Mouse (Mus musculus): ENCODE data around the gene Slc43a3.

- no peak for TF ChIP-seq MAX (IDR thresholded peaks at IDR 0.05; ENCODE audit: low read depth)
- TF ChIP-seq POLR2A (IDR thresholded peaks at IDR 0.05; ENCODE audit: insufficient read length, low read depth) = no peak
- peak in 2 of 3 experiments; percentile 35 to 81 for TF ChIP-seq MYOG (IDR thresholded peaks at IDR 0.05; ENCODE audit: control insufficient read depth in 1 of 3, insufficient read depth in 1 of 3, insufficient read length in 2 of 3, low read depth in 2 of 3)
- TF ChIP-seq E2F4 (IDR thresholded peaks at IDR 0.05; ENCODE audit: insufficient read depth) = no peak
- peak in 2 of 3 experiments; percentile 74 to 85 for TF ChIP-seq MYOD1 (IDR thresholded peaks at IDR 0.05; ENCODE audit: control insufficient read depth in 1 of 3, insufficient read length in 2 of 3, low read depth in 2 of 3)
- TF ChIP-seq TCF12 (IDR thresholded peaks at IDR 0.05; ENCODE audit: insufficient read depth, poor library complexity, severe bottlenecking) = no peak
- TF ChIP-seq USF1 (IDR thresholded peaks at IDR 0.05; ENCODE audit: low read depth) = no peak
- TF ChIP-seq POLR2AphosphoS2 (IDR thresholded peaks at IDR 0.05; ENCODE audit: insufficient read length, low read depth) = no peak
- no peak for TF ChIP-seq TCF3 (IDR thresholded peaks at IDR 0.05; ENCODE audit: insufficient read length, low read depth)
- TF ChIP-seq SRF (IDR thresholded peaks at IDR 0.05; ENCODE audit: control insufficient read depth, insufficient read length, low read depth) = no peak
Measured at GRCm38 (mm10) chr2:84889316-84890044, 46.9 kb upstream of the Slc43a3 start.
